Mouse (Mus musculus): ENCODE data around the gene Ghr.

Ghr gene

GRCm38 (mm10) chr15:3281216-3281615 is 302.1 kb downstream of the Ghr start:
- no peak for DNase-seq

DNA sequence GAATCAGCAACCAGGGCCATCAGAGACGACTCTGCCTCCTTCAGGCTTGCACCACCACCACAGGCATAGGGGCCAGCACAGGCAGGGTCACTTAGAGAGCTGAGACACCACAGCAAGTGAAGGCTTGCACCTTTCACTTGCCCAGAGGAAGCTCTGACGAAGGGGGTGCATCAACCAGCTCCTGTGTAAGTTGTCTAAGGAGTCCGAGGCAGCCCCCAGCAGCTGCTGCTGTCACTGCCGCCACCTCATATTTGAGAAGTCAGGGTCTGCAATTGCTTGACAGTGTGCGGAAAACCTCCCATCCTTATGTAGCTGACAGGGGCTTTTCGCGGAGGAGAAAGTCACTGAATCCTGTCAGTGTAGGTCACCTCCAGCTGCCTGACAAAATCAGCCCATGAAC is 304.1 kb downstream of the Ghr start:
- no peak for DNase-seq

DNA sequence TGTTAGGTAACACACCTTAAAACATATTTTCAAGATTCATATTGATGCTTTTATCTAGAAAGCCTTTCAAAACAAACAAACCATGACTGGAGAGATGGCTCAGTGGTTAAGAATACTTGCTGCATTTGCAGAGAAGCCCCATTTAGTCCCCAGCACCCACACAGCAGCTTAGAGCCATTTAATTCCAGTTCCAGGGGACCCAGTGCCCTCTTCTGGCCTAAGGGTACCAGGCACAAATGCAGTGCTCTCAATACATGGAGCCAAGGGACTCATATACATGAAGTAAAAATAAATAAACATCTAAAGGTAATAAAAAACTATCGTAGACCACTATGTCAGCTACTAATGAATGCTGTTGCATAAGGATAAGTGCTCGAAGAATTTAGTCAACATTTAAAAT is 305.9 kb downstream of the Ghr start:
- DNase-seq: no peak

DNA sequence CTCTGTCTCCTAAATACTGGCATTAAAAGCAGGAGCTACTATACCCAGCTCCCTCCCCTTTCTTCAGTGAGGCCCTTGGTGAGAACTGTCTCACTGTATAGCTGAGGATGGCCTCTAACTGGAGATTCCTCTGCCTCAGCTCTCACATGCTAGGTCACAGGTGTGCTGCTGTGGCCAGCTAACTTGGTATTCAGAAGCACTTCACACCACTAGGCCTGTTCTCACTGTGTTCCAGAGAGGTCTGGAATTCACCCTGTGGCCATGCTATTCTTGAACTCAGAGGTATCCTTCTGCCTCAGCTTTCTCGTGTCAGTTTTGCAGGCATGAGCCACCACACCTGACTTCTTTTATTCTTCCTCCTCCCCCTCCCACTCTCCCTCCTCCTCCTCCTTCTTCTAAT is 310.1 kb downstream of the Ghr start:
- no peak for DNase-seq

GRCm38 (mm10) chr15:3271216-3271615 is 312.1 kb downstream of the Ghr start:
- peak; percentile 8 for DNase-seq

DNA sequence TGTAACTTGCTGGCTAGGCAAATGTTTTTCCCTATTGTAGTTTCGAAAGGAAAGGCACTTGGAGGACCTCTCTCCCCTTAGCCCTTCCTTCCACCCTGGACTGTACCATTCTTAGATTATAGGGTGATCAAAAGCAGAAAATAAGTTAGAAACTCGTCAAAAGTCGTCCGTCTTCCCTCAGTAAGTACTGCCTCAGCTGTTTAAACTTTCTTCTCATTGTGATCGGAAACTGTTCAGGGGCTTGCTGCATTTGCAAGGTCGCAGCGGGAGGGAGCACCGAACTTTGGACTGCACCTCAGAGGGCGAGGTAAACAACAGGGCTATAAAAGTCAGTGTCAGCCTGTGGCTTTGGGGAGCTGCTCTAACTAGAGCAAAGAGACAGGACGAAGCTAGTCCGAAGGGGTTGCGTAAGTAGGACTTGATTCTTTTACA is 312.6 kb downstream of the Ghr start:
- peak; percentile 69 for DNase-seq

DNA sequence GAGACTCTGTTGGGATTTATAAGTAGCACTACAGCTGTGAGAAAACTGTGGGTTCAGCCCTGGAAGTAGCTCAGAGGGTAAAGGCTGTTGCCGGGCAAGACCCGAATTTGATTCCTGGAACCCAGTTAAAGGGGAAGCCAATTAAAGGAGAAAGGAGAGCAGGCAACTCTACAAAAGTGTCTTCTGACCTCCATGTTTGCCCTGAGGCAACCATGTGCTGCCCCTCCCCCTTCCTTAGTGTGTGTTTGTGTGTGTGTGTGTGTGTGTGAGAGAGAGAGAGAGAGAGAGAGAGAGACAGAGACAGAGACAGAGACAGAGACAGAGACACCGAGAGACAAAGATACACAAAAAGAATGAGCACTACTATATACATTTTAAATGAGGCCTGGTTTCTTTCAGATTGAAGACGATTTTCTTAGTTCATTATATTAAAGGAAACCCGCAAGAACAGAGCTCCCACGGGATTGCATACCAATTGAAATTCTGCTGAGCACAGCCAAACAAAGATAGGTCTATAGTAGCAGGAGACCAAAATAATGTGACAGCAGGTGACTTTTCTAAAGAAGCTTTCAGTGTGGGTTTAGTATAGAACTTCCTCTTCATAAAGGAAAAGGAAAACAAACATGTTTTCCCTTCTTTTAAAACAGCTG is 313.2 kb downstream of the Ghr start:
- DNase-seq: peak; percentile 66

- DNase-seq: peak; percentile 47
These were observed 313.8 kb downstream of the Ghr start for GRCm38 (mm10) chr15:3269496-3269895.

- no peak for DNase-seq
These were observed 315.0 kb downstream of the Ghr start, which contains the start of gene Selenop for GRCm38 (mm10) chr15:3268247-3268646. Gene Selenop (plus strand): TSS chr15:3268547.
